Comparison of ENCODE assay signal across 9 mouse cellular contexts in genomic region chr2:157989946-157990345, GRCm38 (mm10). TPM values are rescaled to one million over a fixed set of nuclear protein-coding genes. Genes with fewer than 3 reads are reported as not detected.
DNase-seq lines count a peak whose midpoint lies in the region; ATAC-seq and TF ChIP-seq lines count a peak whose summit lies in the region.
"Had no signal": no experiment of that assay in that cellular context is flagged by ENCODE, and none has a peak within 500 bp of the region (broad histone marks: within the 10 kb centered on the region; RNA-seq: fewer than 3 reads in every experiment).

No protein-coding gene starts in this region.

- H3K9me3 ChIP-seq in liver, embryonic 14.5 days (ENCODE audit: control insufficient read depth, low read length): no peaks in the 10 kb centered on the region
- H3K9me3 ChIP-seq in liver, embryonic 12.5 days (replicated peaks): no peaks in the 10 kb centered on the region
- H3K9me3 ChIP-seq: hindbrain, embryonic 12.5 days had no signal

- DNase-seq in cerebellum, postnatal 10 days: peak; percentile 47 to 62
- DNase-seq in cerebellum, postnatal 36 days: no peak
- DNase-seq in liver, embryonic 14.5 days (ENCODE audit: low read depth in 3 of 3, low spot score in 3 of 3): no peak
- DNase-seq in ZHBTc4 (ENCODE audit: low read depth, low spot score): peak; percentile 36
- peak; percentile 23 for DNase-seq in neural tube, embryonic 10.5 days (ENCODE audit: extremely low spot score, low spot score)
- no peak for DNase-seq in heart, adult 8-10 months (ENCODE audit: low spot score)
- no peak for DNase-seq in spleen, postnatal 10 days (ENCODE audit: low spot score in 2 of 2)

- H3K9ac ChIP-seq in liver, embryonic 14.5 days (replicated peaks): no peak overlapping the region
- H3K9ac ChIP-seq in liver, embryonic 12.5 days: no peak overlapping the region
- H3K9ac ChIP-seq: hindbrain, embryonic 12.5 days had no signal

- TF ChIP-seq EP300 in liver, embryonic 14.5 days (IDR thresholded peaks at IDR 0.05; ENCODE audit: low read depth): no peak

- TF ChIP-seq CTCF in liver, embryonic 14.5 days (IDR thresholded peaks at IDR 0.05; ENCODE audit: low read depth): peak; percentile 48

- H3K4me3 ChIP-seq in liver, embryonic 14.5 days (ENCODE audit: insufficient read depth in 1 of 2, low read depth in 2 of 2, low read length in 2 of 2): no peak overlapping the region
- H3K4me3 ChIP-seq in liver, embryonic 12.5 days: no peak overlapping the region
- H3K4me3 ChIP-seq: hindbrain, embryonic 12.5 days had no signal

- no peaks in the 10 kb centered on the region for H3K4me1 ChIP-seq in liver, embryonic 14.5 days (replicated peaks; ENCODE audit: control insufficient read depth in 2 of 2, insufficient read depth in 2 of 2, low read length in 1 of 2)
- no peaks in the 10 kb centered on the region for H3K4me1 ChIP-seq in liver, embryonic 12.5 days

- peaks cover 9% of the 10 kb centered on the region for H3K36me3 ChIP-seq in liver, embryonic 14.5 days (replicated peaks; ENCODE audit: control insufficient read depth, insufficient read depth, low read depth)
- H3K36me3 ChIP-seq in liver, embryonic 12.5 days: peaks cover 92% of the 10 kb centered on the region

- H3K27me3 ChIP-seq in liver, embryonic 14.5 days (ENCODE audit: control insufficient read depth, insufficient read depth, low read length): no peaks in the 10 kb centered on the region
- H3K27me3 ChIP-seq in liver, embryonic 12.5 days (replicated peaks): no peaks in the 10 kb centered on the region
- H3K27me3 ChIP-seq: hindbrain, embryonic 12.5 days had no signal

- WGBS in liver, embryonic 14.5 days (ENCODE audit: insufficient replicate concordance): 85% methylated on average over 2 of the region's 2 CpGs
- 80% methylated on average over 2 of the region's 2 CpGs for WGBS in liver, embryonic 12.5 days (ENCODE audit: insufficient replicate concordance)

- no peak for ATAC-seq in liver, embryonic 14.5 days (ENCODE audit: insufficient read depth)
- no peak for ATAC-seq in liver, embryonic 12.5 days

- no peak overlapping the region for H3K27ac ChIP-seq in liver, embryonic 14.5 days
- no peak overlapping the region for H3K27ac ChIP-seq in liver, embryonic 12.5 days

- H3K4me2 ChIP-seq in liver, embryonic 14.5 days (ENCODE audit: low read depth): no peak overlapping the region
- H3K4me2 ChIP-seq in liver, embryonic 12.5 days: no peak overlapping the region
- H3K4me2 ChIP-seq: hindbrain, embryonic 12.5 days had no signal

RNA-seq across cellular contexts. Expression of gene Tti1, which starts 38.3 kb away (rescaled TPM):
- 9.3 and 11.1 TPM in 2 replicates for polyA plus RNA-seq in liver, embryonic 14.5 days (2012; rRNA removed)
- polyA plus RNA-seq in liver, embryonic 14.5 days (2014; fragmentation: Nextera tagmentation; extraction: Ambion mirVana): 11.3 and 12.4 TPM in 2 replicates
- polyA plus RNA-seq in liver, embryonic 12.5 days (2016; fragmentation: Nextera tagmentation; extraction: Ambion mirVana): 21.8 and 22.2 TPM in 2 replicates
- total RNA-seq in heart, adult 8-10 months (2022): 10 to 100 TPM; 22.4 to 35.4 (median 29.9) TPM

RNA-seq across cellular contexts. Expression of gene Rprd1b, which starts 38.4 kb away (rescaled TPM):
- 12.1 and 14.1 TPM in 2 replicates for polyA plus RNA-seq in liver, embryonic 14.5 days (2012; rRNA removed)
- polyA plus RNA-seq in liver, embryonic 14.5 days (2014; fragmentation: Nextera tagmentation; extraction: Ambion mirVana): 21.6 and 24.8 TPM in 2 replicates
- polyA plus RNA-seq in liver, embryonic 12.5 days (2016; fragmentation: Nextera tagmentation; extraction: Ambion mirVana): 40.4 and 42.5 TPM in 2 replicates
- 10 to 100 TPM; 25.3 to 30.1 (median 28.6) TPM for total RNA-seq in heart, adult 8-10 months (2022)

Comparison
In these comparisons a context has a peak if more than half of its experiments do, and no peak if none do; other contexts are left out.
1. DNase-seq: peak in cerebellum, postnatal 10 days (2 of 2), ZHBTc4 (single experiment) and neural tube, embryonic 10.5 days (single experiment); none in cerebellum, postnatal 36 days (0 of 2), liver, embryonic 14.5 days (0 of 3), heart, adult 8-10 months (single experiment) and spleen, postnatal 10 days (0 of 2).